Mouse (Mus musculus) midbrain, embryonic 11.5 days (tissue): ENCODE results near the gene Trp53bp2. TPM values are rescaled to one million over a fixed set of nuclear protein-coding genes. Genes with fewer than 3 reads are reported as not detected.

Experiments used
- ATAC-seq: fragments of 200-750 bp; cut with Nextera tagmentation; 2 replicates; pipeline ENCODE4 v1.8.0; 2017; ENCODE audit warnings: moderate TSS enrichment, moderate library complexity; ENCODE audit not compliant: low FRiP score
- DNase-seq: peaks from one replicate; pipeline ENCODE4 v3.0.0; 2015; ENCODE audit warnings: low spot score; ENCODE audit errors: missing footprints
- H3K27ac ChIP-seq: fragments of 300-500 bp; sonication (generic); 2 replicates; pipeline ENCODE4 v1.5.1; 2014; ENCODE audit warnings: low read depth, low read length
- H3K27me3 ChIP-seq: fragments of 300-500 bp; sonication (generic); 2 replicates; pipeline ENCODE4 v1.6.1; 2014; ENCODE audit warnings: mild to moderate bottlenecking, low read length, moderate library complexity, mixed read lengths; ENCODE audit not compliant: control insufficient read depth, insufficient read depth
- H3K36me3 ChIP-seq: fragments of 300-500 bp; sonication (generic); 2 replicates; pipeline ENCODE4 v1.6.1; 2014; ENCODE audit warnings: mild to moderate bottlenecking, low read length, moderate library complexity, mixed read lengths; ENCODE audit not compliant: control insufficient read depth, insufficient read depth
- H3K4me1 ChIP-seq: fragments of 300-500 bp; sonication (generic); 2 replicates; pipeline ENCODE4 v1.6.1; 2014; ENCODE audit warnings: low read length; ENCODE audit not compliant: control insufficient read depth, insufficient read depth
- H3K4me2 ChIP-seq: fragments of 300-500 bp; sonication (generic); 2 replicates; pipeline ENCODE4 v1.6.1; 2014; ENCODE audit warnings: mild to moderate bottlenecking, moderate library complexity
- H3K4me3 ChIP-seq: fragments of 300-500 bp; sonication (generic); 2 replicates; pipeline ENCODE4 v1.5.1; 2014; ENCODE audit warnings: low read depth, low read length
- H3K9ac ChIP-seq: fragments of 300-500 bp; sonication (generic); 2 replicates; pipeline ENCODE4 v1.6.1; 2014; ENCODE audit warnings: low read length
- H3K9me3 ChIP-seq: fragments of 300-500 bp; sonication (generic); 2 replicates; pipeline ENCODE4 v1.6.1; 2016; ENCODE audit warnings: low read length; ENCODE audit not compliant: control insufficient read depth
- WGBS: fragments of 180-500 bp; shearing (Covaris S2); extraction: QIAGEN DNeasy Blood & Tissue Kit; methylation state at CpG from one replicate; pipeline ENCODE4 v1.1.7; 2014; 5-methylcytosine and 5-hydroxymethylcytosine counted together
- polyA plus RNA-seq: library from polyadenylated mRNA; unstranded; fragments of >200 nt; fragmentation: Nextera tagmentation; extraction: Ambion mirVana; gene quantifications from 2 replicates; pipeline ENCODE4 v1.2.1, GENCODE M21; 2014

Trp53bp2 gene
- polyA plus RNA-seq, 1 experiment from 2014 or later, result 34.8 TPM

GRCm38 (mm10) chr1:182506229-182506986 lies 97.4 kb downstream of the Trp53bp2 start:
- Histone ChIP-seq H3K27me3 (no peaks in the 10 kb centered on the region), H3K4me1 (peaks cover 5% of the 10 kb centered on the region; the same call in 1 of the 2 replicates), H3K36me3 (peaks cover 4% of the 10 kb centered on the region; the same call in 1 of the 2 replicates), H3K4me3 (no peak overlapping the region), H3K27ac (no peak overlapping the region; the same call in 1 of the 2 replicates), H3K4me2 (no peak overlapping the region), H3K9me3 (no peaks in the 10 kb centered on the region), H3K9ac (no peak overlapping the region)
- ATAC-seq (no peak), DNase-seq (peak; percentile 60)
- 75% methylated on average over 7 of the region's 7 CpGs for WGBS

- H3K9ac ChIP-seq, result no peak overlapping the region
- H3K36me3 ChIP-seq, result peaks cover 6% of the 10 kb centered on the region; the same call in 1 of the 2 replicates
- DNase-seq (peak; percentile 72), ATAC-seq (no peak)
- H3K9me3 ChIP-seq, result no peaks in the 10 kb centered on the region
- no peak overlapping the region for H3K4me2 ChIP-seq
- WGBS, result 78% methylated on average over 10 of the region's 10 CpGs
- H3K27ac ChIP-seq, result no peak overlapping the region
- peaks cover 2% of the 10 kb centered on the region; the same call in 1 of the 2 replicates for H3K4me1 ChIP-seq
- H3K4me3 ChIP-seq, result no peak overlapping the region
- H3K27me3 ChIP-seq, result no peaks in the 10 kb centered on the region
Measured at GRCm38 (mm10) chr1:182509110-182509797, 100.3 kb downstream of the Trp53bp2 start.

- ATAC-seq (no peak), DNase-seq (no peak)
- H3K27ac ChIP-seq, result no peak overlapping the region
- H3K9ac ChIP-seq, result no peak overlapping the region
- no peaks in the 10 kb centered on the region for H3K27me3 ChIP-seq
- H3K4me1 ChIP-seq, result peaks cover 1% of the 10 kb centered on the region
- peaks cover 6% of the 10 kb centered on the region; the same call in 1 of the 2 replicates for H3K36me3 ChIP-seq
- no peak overlapping the region for H3K4me3 ChIP-seq
- no peaks in the 10 kb centered on the region for H3K9me3 ChIP-seq
- WGBS, result 89% methylated on average over 2 of the region's 2 CpGs
- no peak overlapping the region for H3K4me2 ChIP-seq
Measured at GRCm38 (mm10) chr1:182511073-182511472, 102.1 kb downstream of the Trp53bp2 start.

GRCm38 (mm10) chr1:182511778-182512177 lies 102.8 kb downstream of the Trp53bp2 start:
- H3K9me3 ChIP-seq, result no peaks in the 10 kb centered on the region
- H3K27ac ChIP-seq, result no peak overlapping the region
- H3K27me3 ChIP-seq, result no peaks in the 10 kb centered on the region
- H3K4me3 ChIP-seq, result no peak overlapping the region
- DNase-seq, result no peak
- no peak overlapping the region for H3K4me2 ChIP-seq
- H3K4me1 ChIP-seq, result peaks cover 3% of the 10 kb centered on the region
- no peak overlapping the region for H3K9ac ChIP-seq
- H3K36me3 ChIP-seq, result peaks cover 6% of the 10 kb centered on the region; the same call in 1 of the 2 replicates
- ATAC-seq, result no peak
- WGBS, result 66% methylated on average over 8 of the region's 8 CpGs

Other genes with a start within 250 kb of the Trp53bp2 start
- not detected in 2 replicates for gene Vmn1r1, start 244.7 kb upstream of the Trp53bp2 start, polyA plus RNA-seq
- gene Degs1, start 126.4 kb upstream of the Trp53bp2 start, polyA plus RNA-seq, result 68.5 and 76.2 TPM in 2 replicates
- gene Fbxo28, start 67.5 kb upstream of the Trp53bp2 start, polyA plus RNA-seq, result 29.7 and 32.1 TPM in 2 replicates
- gene Capn2, start 108.4 kb downstream of the Trp53bp2 start, polyA plus RNA-seq, result 76.3 and 77.0 TPM in 2 replicates
- gene Capn8, start 155.8 kb downstream of the Trp53bp2 start, polyA plus RNA-seq, result 0.12 TPM in 1 of 2 replicates, not detected in the other